Mouse (Mus musculus): ENCODE measurements around the gene Pim1.

Pim1 gene

GRCm38 (mm10) chr17:29531757-29532384 is 41.3 kb downstream of the Pim1 start:
- DNase-seq: peak; percentile 26

DNA sequence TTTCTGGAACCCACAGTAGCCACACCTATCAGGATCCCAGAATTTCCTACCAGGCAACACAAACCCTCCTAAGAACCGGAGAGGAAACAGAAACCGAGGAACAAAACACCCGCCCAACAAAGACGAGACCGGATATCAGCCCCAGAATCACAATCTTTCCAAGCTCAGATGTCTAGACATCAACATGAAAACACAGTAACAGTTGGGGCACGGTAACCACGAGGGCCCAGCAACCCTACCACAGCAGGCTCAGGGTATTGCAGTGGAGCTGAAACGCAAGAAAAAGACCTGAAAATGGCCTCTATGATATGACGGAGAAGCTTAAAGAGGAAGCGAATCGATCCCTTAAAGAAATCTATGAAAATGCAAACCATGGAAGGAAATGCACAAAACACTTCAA is 43.3 kb downstream of the Pim1 start:
- no peak for DNase-seq

DNA sequence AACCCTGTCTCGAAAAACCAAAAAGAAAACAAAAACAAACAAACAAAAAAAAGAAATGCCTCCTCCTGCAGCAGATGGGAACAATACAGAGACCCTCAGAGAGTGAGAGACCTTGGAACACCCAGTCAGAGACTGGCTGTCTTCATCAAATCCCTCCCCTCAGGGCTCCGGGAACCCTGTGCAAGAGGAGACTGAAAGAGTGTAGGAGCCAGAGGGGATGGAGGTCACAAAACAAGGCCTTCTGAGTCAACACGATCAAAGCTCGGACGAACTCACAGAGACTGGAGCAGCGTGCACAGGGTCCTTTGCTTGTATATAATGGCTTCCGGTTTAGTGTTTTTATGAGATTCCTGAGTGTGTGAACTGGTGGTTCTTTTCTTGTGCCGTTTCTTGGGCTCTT is 49.9 kb downstream of the Pim1 start:
- DNase-seq: no peak

DNA sequence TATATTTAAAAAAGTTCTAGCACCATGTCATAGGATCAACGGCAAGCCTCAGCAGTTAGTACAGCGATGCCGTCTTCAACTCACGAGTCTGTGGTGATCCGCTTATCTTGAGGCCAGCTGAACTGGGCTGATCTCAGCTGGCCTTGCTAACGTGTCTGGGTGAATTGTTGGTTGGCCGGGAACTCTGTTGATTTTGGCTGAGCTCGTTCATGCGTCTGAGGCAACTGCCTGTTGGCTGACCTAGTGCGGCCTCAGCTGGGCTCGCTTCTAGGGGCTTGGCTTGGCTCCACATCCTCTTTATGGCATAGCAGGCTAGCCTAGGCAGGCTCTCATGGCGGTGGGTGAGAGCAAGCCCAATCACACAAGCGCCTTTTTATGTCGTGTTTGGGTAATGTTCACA is 50.9 kb downstream of the Pim1 start:
- DNase-seq: peak; percentile 87

DNA sequence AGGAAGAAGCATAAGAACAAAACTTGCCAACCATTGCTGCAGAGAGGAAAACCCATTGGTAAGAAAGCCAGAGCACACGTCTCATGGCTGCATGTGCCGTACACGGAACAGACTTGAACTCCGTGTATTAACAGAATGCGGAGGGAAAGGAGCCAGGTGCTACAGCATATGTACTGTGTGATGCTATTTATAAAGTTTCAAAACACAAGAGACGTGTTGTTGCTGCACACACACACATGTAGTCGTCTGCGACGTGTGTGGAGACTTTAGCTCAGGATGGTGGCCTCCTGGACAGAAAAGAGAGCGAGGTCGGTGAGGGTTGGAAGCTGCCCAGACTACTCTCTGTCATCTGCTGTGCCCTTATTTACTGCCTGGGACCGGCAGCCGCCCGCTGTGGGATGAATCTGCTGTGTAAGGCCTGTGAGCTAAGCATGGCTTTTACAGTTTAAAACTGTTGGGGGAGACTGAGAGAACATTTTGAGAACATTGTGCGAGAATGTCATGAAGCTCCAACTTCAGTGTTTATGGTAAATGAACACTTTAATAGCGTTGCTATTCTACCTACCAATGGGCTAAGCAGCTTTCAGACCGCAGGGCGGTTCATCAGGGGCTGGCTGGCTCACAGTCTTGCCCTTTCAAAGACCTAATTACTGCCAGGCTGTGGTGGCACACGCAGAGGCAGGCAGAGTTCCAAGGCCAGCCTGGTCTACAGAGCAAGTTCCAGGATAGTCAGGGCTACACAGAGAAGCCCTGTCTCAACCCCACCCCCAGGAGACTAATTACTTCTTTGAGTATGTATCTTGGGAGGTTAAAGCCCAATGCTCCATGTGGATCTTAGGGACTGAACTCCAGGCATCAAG is 52.5 kb downstream of the Pim1 start:
- DNase-seq: no peak

GRCm38 (mm10) chr17:29544064-29544463 is 53.5 kb downstream of the Pim1 start:
- DNase-seq: no peak

DNA sequence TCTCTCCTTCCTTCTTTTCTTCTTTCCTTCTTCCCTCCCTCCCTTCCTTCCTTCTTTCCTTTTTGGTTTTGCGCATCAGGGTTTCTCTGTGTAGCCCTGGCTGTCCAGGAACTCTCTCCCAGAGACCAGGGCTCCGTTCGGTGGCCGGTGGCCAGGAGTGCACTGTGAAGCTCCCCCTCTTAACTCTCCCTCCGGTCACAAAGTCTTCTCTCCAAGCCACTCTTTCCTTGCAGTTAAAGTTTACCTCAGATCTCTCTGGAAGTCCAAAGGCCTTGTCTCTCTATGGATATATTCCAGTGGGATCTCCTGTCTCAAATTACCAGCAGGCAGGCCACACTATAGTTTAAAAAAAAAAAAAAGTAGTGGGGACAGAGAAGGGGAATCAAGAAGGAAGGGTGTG is 54.7 kb downstream of the Pim1 start:
- DNase-seq: no peak
